Mouse (Mus musculus) cerebellum, adult 11 months (tissue): Measurements from ENCODE around the gene 4931428F04Rik.
"Not testable (repeated sequence)": the region's sequence is repeated elsewhere in the genome, so short reads cannot be mapped to it uniquely, and the experiment has no call there.

ENCODE experiments used
- DNase-seq: peaks from one replicate; pipeline ENCODE4 v3.0.0; 2022

Gene 4931428F04Rik

GRCm38 (mm10) chr8:105259721-105260320 is 29.8 kb downstream of the 4931428F04Rik start:
- DNase-seq = peak; percentile 68

DNA sequence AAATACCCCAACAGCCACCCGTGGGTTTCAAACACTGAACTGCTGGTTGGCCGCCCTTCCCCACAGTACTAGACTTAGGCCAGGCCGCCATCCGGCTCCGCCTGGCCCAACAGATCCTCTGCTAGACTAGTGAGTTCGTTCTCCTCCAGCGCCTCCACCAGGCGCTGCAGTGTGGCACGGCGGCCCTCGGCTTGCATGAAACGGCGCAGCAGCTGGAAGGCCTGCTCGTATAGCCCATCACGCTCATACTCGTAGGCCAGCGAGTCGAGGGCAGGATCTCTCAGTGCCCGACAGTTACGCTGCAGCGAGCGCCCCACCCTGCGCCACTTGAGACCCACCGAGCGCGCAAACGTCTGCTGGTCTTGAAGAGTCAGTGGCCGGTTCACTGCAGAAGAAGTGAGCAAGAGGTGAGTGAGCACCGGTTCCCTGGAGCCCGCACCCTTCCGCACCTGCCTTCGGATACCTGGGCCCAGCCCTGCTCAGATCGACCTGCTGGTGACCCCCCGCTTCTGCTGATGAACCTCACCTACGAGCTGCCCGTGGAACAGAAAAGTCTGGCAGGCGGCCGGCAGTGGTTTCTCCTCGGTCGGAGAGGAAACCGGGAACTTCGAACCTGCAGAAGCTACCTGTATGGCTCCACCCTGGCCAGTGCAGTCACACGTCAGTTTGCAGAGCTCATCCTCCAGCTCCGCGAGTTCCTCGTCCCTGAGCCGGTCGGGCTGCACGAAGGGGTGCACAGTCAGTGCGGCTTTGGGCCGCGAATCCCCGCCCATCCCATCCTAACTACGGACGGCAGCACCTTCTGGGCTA is 30.5 kb downstream of the 4931428F04Rik start:
- no peak for DNase-seq

GRCm38 (mm10) chr8:105257318-105258114 is 32.1 kb downstream of the 4931428F04Rik start:
- DNase-seq = no peak

DNA sequence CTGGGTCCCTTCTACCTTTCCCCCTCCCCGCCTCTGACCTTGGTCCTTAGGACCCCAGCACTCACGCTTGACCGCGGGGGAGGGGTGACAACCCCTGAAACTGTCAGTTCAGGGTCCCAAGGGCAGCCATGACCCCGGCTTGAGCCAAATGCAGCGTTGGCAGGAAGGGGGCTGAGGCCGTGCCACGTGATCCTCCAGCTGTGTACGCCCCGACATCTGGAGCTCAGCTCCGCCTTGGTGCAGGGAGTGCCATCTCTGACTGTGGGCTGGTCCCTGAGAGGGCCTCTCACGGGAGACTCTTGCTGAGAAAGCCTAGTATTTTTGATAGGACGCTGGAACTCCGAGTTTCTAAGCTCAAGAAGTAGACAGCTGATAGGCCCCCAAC is 34.7 kb downstream of the 4931428F04Rik start, which contains the start of gene B3gnt9:
TSS of gene B3gnt9 (minus strand) at position 188 of the 385 bp plus-strand sequence.
- DNase-seq = no peak

DNA sequence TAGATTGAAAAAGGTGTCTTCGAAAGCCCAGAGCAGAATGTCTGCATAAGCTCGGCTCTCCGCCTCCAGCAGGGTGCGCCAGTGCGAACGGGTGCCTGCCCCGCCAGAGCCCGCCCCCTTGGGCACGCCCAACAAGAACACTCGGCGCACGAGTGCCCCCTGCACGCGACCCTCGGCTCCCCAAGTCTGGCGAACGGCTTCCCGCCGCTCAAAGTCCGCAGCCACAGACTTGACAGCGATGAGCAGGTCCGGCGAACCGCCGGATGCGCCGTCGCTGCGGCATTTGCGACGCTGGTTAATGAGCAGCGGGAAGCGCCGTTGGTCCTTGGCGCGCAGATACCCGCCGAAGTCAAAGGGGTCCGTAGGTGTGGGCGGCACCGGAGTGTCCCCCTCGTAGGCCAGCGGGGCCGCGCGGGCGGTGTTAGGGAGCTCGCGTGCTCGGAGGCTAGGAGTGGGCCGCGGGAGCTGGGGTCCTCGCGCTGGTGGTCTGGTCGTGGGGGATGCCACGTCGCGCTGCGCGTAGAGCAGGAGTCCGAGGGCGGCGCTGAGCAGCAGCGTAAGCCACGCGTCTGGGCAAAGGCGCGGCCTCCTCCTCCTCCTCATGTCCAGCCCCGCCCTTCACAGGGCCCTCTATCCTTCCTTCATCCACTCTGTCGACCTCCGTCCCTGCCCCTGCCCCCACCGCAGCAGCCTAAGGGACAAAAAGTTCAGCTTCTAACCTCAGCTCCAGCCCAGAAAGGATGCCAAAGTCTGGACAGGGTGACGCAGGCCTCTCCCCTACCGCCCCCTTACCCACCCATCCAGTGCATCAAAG is 35.3 kb downstream of the 4931428F04Rik start:
- DNase-seq = peak; percentile 77

- DNase-seq = no peak
These were observed 35.9 kb downstream of the 4931428F04Rik start for GRCm38 (mm10) chr8:105253766-105254151.

DNA sequence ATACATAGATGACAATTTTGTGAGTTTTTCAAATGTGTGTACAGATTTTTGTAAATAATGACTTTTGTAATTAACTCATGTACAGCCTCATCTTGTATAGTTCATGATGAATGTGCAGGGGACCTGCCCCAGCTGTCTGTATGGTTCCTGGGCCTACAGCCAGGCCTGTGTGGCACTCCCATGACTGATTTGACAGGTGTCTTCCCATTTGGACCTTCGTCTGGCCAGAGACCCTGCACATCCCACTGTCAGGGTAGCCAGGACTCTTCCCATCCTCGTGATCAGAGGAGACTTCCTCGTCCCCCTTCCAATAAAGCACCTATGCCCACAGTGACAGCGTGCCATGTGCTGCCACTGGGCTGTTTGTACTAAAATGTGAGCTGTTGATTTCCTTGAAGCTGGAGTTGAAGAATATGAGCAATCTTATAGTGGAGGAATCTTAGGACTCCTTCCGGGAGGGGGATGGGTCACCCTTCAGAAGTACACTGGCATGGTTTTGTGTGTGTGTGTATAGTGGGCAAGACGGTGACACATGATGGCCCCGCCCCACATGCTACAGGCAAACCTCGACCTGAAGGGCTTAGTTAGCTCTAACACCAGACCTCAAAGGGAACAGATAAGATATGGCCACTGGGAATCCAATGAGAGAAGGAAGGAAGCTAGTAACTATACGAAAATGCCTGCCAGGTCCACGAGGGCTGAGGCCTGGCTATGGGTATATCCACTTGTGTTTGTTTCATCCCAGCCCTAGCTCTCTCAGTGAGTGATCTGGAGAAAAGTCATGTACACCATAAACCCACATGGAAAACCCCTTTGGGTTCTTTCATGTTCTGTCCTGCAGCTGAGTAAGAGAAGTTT is 36.8 kb downstream of the 4931428F04Rik start:
- no peak for DNase-seq

DNA sequence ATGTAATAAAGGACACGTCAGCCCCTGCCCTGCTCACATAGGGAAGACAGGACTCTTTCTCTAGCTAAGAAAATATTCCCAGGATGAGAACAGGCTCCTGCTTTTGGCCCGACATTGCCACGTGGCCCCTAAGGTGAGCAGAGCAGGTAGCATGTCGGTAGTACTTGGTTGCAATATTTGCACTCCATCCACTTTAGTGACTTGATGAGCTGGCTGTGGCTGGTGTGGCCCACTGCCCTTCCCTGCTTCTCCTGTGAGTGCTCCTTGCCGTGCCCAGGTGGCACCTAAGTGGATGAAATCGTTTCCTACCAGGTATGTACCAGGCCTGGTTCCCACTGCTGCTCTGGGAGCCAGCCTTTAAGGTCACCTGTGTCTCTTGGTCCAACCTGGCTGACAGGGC is 37.7 kb downstream of the 4931428F04Rik start:
- no peak for DNase-seq

GRCm38 (mm10) chr8:105241016-105241415 is 48.6 kb downstream of the 4931428F04Rik start:
- no peak for DNase-seq

- no peak for DNase-seq
These were observed 52.1 kb downstream of the 4931428F04Rik start for GRCm38 (mm10) chr8:105237442-105238142.

GRCm38 (mm10) chr8:105235206-105235605 is 54.5 kb downstream of the 4931428F04Rik start:
- DNase-seq = no peak

DNA sequence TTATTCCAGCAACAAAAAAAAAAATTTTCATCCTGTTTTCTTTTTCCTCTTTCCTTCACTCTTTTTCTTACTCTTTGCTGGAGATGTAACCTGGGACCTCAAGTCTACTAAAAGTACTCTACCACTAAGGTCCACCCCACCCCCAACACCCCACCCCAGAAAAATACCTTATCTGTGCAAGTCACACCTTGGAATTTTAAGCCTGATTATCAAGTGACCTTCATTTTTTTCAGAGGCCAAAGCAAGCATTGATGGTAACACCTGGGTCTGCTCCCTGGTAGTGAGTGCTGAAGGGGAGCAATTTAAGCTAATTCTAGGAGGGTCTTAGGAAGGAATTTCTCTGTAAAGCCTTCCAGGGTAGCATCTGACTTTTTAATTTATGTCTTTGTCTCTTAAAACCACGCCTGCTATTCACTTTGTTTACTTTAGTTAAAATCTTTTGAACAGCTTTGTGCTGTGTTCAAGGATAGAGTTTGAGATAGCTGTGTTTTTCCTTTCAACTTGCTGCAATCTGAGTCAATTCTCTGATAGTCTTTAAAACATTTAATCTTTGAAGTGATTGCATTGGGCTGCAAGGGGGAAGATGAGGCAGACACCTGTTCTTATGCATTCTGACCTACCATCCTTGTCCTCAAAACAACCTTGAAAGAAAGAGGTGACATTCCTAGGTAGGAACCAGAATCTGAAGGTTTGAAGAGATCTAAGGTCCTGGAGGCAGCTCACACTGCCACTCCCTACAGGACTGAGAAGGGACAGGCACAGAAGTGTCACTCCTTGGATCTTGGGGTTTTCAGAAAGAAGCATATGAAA is 56.3 kb downstream of the 4931428F04Rik start:
- no peak for DNase-seq

DNA sequence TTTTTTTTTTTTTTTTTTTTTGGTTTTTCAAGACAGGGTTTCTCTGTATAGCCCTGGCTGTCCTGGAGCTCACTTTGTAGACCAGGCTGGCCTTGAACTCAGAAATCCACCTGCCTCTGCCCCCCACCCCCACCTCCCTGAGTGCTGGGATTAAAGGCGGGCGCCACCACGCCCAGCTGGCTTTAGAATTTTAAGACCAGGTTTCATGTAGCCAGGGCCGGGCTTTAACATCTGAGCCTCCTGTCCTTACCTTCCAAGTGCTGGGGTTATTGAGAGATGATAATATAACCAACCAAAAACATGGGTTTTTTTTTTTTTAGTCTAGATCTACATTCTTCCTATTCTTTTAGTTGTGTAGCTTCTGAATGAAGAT is 57.4 kb downstream of the 4931428F04Rik start:
- not testable (repeated sequence) for DNase-seq

- no peak for DNase-seq
These were observed 58.0 kb downstream of the 4931428F04Rik start for GRCm38 (mm10) chr8:105231503-105232320.
